Mouse (Mus musculus): ENCODE data around the gene Tbccd1. TPM values are rescaled to one million over a fixed set of nuclear protein-coding genes. Genes with fewer than 3 reads are reported as not detected.

Gene Tbccd1
- polyA plus RNA-seq (2015; fragmentation: Nextera tagmentation; extraction: Ambion mirVana): 23.8 and 28.1 TPM in 2 replicates

DNA sequence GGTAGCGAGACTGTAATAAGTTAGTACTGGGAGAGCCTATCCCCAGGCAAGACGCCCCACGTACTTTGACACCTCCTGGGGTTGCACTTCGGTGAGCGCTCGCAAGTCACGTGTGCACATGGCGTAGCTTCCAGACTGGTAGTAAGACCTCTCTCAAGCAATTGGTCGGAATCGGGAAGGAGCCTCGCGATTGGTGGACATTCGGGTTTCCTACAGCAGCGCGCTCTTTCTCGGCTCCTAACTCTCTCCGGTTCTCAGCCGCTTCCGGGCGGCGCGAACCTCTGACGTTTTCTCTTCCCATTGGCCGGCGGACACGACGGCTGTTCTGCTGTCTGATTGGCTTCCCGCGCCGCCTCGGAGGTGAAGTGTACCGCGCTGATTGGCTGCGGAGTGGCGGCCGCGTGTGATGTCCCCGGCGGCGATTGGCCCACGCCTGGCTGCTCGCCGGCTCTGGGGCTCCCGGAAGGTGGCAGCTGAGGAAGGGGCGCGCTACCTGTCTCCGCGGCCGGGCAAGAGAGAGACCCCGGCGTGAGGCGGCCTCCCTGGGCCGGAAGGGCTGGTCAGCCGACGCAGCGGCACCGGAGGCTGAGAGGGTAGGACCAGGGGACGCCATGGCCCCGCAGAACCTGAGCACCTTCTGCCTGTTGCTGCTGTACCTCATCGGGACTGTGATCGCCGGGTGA, at the start of gene Tbccd1, which contains the start of gene Dnajb11:
Gene Tbccd1, minus strand, starts transcription at position 239 of the 683 bp plus-strand sequence.
Gene Dnajb11, plus strand, starts transcription at position 415 of the 683 bp plus-strand sequence.
- no peaks in the 10 kb centered on the region for H3K9me3 ChIP-seq (replicated peaks)
- peaks cover 14% of the 10 kb centered on the region for H3K4me1 ChIP-seq
- H3K9ac ChIP-seq: peak within 1 kb of the TSS; percentile 93
- peak within 1 kb of the TSS; percentile 79 for H3K27ac ChIP-seq (replicated peaks)
- ATAC-seq (ENCODE audit: insufficient number of reproducible peaks, low FRiP score, low TSS enrichment, low read depth): peak; percentile 99
- H3K27me3 ChIP-seq: no peaks in the 10 kb centered on the region
- peak within 1 kb of the TSS; percentile 99 for H3K4me3 ChIP-seq (replicated peaks)
- H3K4me2 ChIP-seq (replicated peaks): peak within 1 kb of the TSS; percentile 88
- under 1% methylated on average over 62 of the region's 62 CpGs for WGBS
- H3K36me3 ChIP-seq: 0 out of 2 replicates have a peak, but pooled peaks cover 3% of the 10 kb centered on the region

DNA sequence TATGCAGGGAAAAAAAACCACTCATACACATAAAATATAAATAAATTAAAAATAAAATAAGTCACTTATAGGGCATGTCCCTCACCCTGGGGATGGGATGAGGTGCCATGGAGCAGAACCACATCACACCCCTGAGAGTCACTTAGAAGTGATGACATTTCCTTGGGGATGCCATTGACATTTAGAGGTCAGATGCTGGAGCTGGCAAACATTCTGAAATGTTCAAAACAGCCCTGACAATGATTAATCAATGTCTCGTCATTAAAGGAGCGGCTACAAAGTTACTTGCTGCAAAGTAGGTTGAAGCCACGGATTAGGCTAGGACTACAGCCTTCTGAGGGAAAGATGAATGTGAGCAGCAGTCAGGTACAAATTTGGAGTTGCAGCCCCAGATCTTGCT, 43.9 kb upstream of the Tbccd1 start:
- Histone ChIP-seq H3K9ac (no peak overlapping the region), H3K4me1 (no peaks in the 10 kb centered on the region), H3K27ac (replicated peaks) (no peak overlapping the region), H3K36me3 (no peaks in the 10 kb centered on the region), H3K4me2 (replicated peaks) (no peak overlapping the region), H3K4me3 (replicated peaks) (no peak overlapping the region), H3K9me3 (replicated peaks) (no peaks in the 10 kb centered on the region), H3K27me3 (no peaks in the 10 kb centered on the region)
- ATAC-seq (ENCODE audit: insufficient number of reproducible peaks, low FRiP score, low TSS enrichment, low read depth): no peak
- WGBS: 76% methylated on average over 3 of the region's 3 CpGs

GRCm38 (mm10) chr16:22899866-22900570, 42.5 kb upstream of the Tbccd1 start:
- Histone ChIP-seq H3K9me3 (replicated peaks) (no peaks in the 10 kb centered on the region), H3K4me1 (no peaks in the 10 kb centered on the region), H3K36me3 (no peaks in the 10 kb centered on the region), H3K4me2 (replicated peaks) (no peak overlapping the region), H3K9ac (no peak overlapping the region), H3K27me3 (no peaks in the 10 kb centered on the region), H3K4me3 (replicated peaks) (no peak overlapping the region), H3K27ac (replicated peaks) (no peak overlapping the region)
- 81% methylated on average over 10 of the region's 10 CpGs for WGBS
- no peak for ATAC-seq (ENCODE audit: insufficient number of reproducible peaks, low FRiP score, low TSS enrichment, low read depth)

DNA sequence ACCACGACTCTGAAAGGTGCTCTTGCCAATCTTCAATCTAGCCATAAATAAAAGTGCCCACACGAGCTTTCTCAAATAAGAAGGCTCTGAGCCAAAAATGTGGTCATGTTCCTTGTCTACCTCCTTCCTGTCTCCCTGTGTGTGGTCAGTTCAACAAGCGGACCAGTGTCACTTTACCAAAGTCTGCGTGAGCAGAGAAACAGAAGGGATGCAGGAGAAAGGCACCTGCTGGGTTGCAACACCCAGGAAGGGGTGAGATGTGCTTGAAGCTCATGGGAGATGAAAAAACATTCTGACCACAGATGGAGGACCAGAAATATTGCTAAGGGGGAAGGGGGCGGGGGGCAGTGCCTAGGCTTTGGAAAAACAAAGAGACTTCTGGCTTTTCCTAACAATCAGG, 41.9 kb upstream of the Tbccd1 start:
- no peaks in the 10 kb centered on the region for H3K27me3 ChIP-seq
- no peaks in the 10 kb centered on the region for H3K9me3 ChIP-seq (replicated peaks)
- no peaks in the 10 kb centered on the region for H3K36me3 ChIP-seq
- no peak overlapping the region for H3K4me3 ChIP-seq (replicated peaks)
- no peak for ATAC-seq (ENCODE audit: insufficient number of reproducible peaks, low FRiP score, low TSS enrichment, low read depth)
- no peak overlapping the region for H3K27ac ChIP-seq (replicated peaks)
- H3K4me1 ChIP-seq: no peaks in the 10 kb centered on the region
- 50% methylated on average over 5 of the region's 5 CpGs for WGBS
- no peak overlapping the region for H3K4me2 ChIP-seq (replicated peaks)
- H3K9ac ChIP-seq: no peak overlapping the region

GRCm38 (mm10) chr16:22896618-22897017, 39.1 kb upstream of the Tbccd1 start:
- no peaks in the 10 kb centered on the region for H3K36me3 ChIP-seq
- H3K27me3 ChIP-seq: no peaks in the 10 kb centered on the region; the same call in 1 of the 2 replicates
- no peaks in the 10 kb centered on the region for H3K4me1 ChIP-seq
- H3K9ac ChIP-seq: no peak overlapping the region
- H3K27ac ChIP-seq (replicated peaks): no peak overlapping the region
- H3K4me3 ChIP-seq (replicated peaks): no peak overlapping the region
- H3K9me3 ChIP-seq (replicated peaks): no peaks in the 10 kb centered on the region
- 63% methylated on average over 2 of the region's 2 CpGs for WGBS
- H3K4me2 ChIP-seq (replicated peaks): no peak overlapping the region
- ATAC-seq (ENCODE audit: insufficient number of reproducible peaks, low FRiP score, low TSS enrichment, low read depth): no peak

GRCm38 (mm10) chr16:22894095-22894494, 36.6 kb upstream of the Tbccd1 start:
- Histone ChIP-seq H3K4me2 (replicated peaks) (no peak overlapping the region), H3K36me3 (no peaks in the 10 kb centered on the region), H3K27me3 (no peaks in the 10 kb centered on the region; the same call in 1 of the 2 replicates), H3K27ac (replicated peaks) (no peak overlapping the region), H3K9me3 (replicated peaks) (no peaks in the 10 kb centered on the region), H3K9ac (no peak overlapping the region), H3K4me1 (no peaks in the 10 kb centered on the region), H3K4me3 (replicated peaks) (no peak overlapping the region)
- WGBS: 72% methylated on average over 8 of the region's 8 CpGs
- no peak for ATAC-seq (ENCODE audit: insufficient number of reproducible peaks, low FRiP score, low TSS enrichment, low read depth)

- no peak overlapping the region for H3K9ac ChIP-seq
- 87% methylated on average over 8 of the region's 8 CpGs for WGBS
- H3K27ac ChIP-seq (replicated peaks): no peak overlapping the region
- ATAC-seq (ENCODE audit: insufficient number of reproducible peaks, low FRiP score, low TSS enrichment, low read depth): no peak
- no peaks in the 10 kb centered on the region for H3K9me3 ChIP-seq (replicated peaks)
- no peaks in the 10 kb centered on the region for H3K36me3 ChIP-seq
- no peaks in the 10 kb centered on the region for H3K4me1 ChIP-seq
- no peak overlapping the region for H3K4me2 ChIP-seq (replicated peaks)
- H3K27me3 ChIP-seq: no peaks in the 10 kb centered on the region; the same call in none of the 2 replicates
- no peak overlapping the region for H3K4me3 ChIP-seq (replicated peaks)
Observed at GRCm38 (mm10) chr16:22891733-22892154, 34.3 kb upstream of the Tbccd1 start.

- no peaks in the 10 kb centered on the region for H3K4me1 ChIP-seq
- H3K4me2 ChIP-seq (replicated peaks): no peak within 1 kb of the TSS
- H3K4me3 ChIP-seq (replicated peaks): no peak within 1 kb of the TSS
- H3K27ac ChIP-seq (replicated peaks): no peak within 1 kb of the TSS
- H3K27me3 ChIP-seq: no peaks in the 10 kb centered on the region; the same call in none of the 2 replicates
- WGBS: 61% methylated on average over 11 of the region's 11 CpGs
- no peaks in the 10 kb centered on the region for H3K36me3 ChIP-seq
- H3K9ac ChIP-seq: no peak within 1 kb of the TSS
- no peaks in the 10 kb centered on the region for H3K9me3 ChIP-seq (replicated peaks)
- ATAC-seq (ENCODE audit: insufficient number of reproducible peaks, low FRiP score, low TSS enrichment, low read depth): no peak
Observed at GRCm38 (mm10) chr16:22890683-22891510, 33.4 kb upstream of the Tbccd1 start, which contains the start of gene Ahsg. Gene Ahsg, plus strand, starts transcription at chr16:22891277.

- no peak overlapping the region for H3K4me3 ChIP-seq (replicated peaks)
- H3K27ac ChIP-seq (replicated peaks): no peak overlapping the region
- WGBS: 83% methylated on average over 8 of the region's 8 CpGs
- H3K4me1 ChIP-seq: no peaks in the 10 kb centered on the region
- no peak overlapping the region for H3K9ac ChIP-seq
- no peaks in the 10 kb centered on the region; the same call in none of the 2 replicates for H3K27me3 ChIP-seq
- no peaks in the 10 kb centered on the region for H3K36me3 ChIP-seq
- no peak for ATAC-seq (ENCODE audit: insufficient number of reproducible peaks, low FRiP score, low TSS enrichment, low read depth)
- H3K4me2 ChIP-seq (replicated peaks): no peak overlapping the region
- H3K9me3 ChIP-seq (replicated peaks): no peaks in the 10 kb centered on the region
Observed at GRCm38 (mm10) chr16:22889716-22890115, 32.2 kb upstream of the Tbccd1 start.

DNA sequence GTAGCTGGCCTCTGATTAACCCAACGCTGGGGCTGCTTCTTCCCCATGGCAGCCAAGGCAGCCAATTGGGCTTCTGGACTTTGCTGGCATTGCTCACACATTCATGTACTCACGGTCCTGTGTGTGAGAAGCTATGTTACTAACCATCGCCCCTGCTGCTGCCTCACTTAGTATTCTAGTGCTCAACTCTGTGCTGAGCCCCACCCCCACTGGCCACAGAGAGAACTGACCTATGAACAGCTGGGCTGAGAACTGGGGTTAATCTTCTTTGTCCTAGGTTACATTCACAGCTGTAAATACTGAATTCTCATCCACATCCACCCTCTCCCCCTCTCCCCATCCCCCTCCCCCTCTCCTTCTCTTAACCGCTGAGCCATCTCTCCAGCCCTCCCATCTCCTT, 31.4 kb upstream of the Tbccd1 start:
- no peaks in the 10 kb centered on the region for H3K9me3 ChIP-seq (replicated peaks)
- ATAC-seq (ENCODE audit: insufficient number of reproducible peaks, low FRiP score, low TSS enrichment, low read depth): no peak
- no peaks in the 10 kb centered on the region for H3K4me1 ChIP-seq
- H3K4me3 ChIP-seq (replicated peaks): no peak overlapping the region
- no peak overlapping the region for H3K27ac ChIP-seq (replicated peaks)
- 80% methylated on average over 4 of the region's 4 CpGs for WGBS
- no peak overlapping the region for H3K9ac ChIP-seq
- H3K4me2 ChIP-seq (replicated peaks): no peak overlapping the region
- H3K36me3 ChIP-seq: no peaks in the 10 kb centered on the region
- H3K27me3 ChIP-seq: no peaks in the 10 kb centered on the region; the same call in none of the 2 replicates

GRCm38 (mm10) chr16:22886726-22887125, 29.3 kb upstream of the Tbccd1 start:
- 75% methylated on average over 3 of the region's 3 CpGs for WGBS
- Histone ChIP-seq H3K4me3 (replicated peaks) (no peak overlapping the region), H3K9ac (no peak overlapping the region), H3K4me1 (no peaks in the 10 kb centered on the region), H3K27ac (replicated peaks) (no peak overlapping the region), H3K9me3 (replicated peaks) (no peaks in the 10 kb centered on the region), H3K4me2 (replicated peaks) (no peak overlapping the region), H3K27me3 (no peaks in the 10 kb centered on the region; the same call in 1 of the 2 replicates), H3K36me3 (no peaks in the 10 kb centered on the region)
- no peak for ATAC-seq (ENCODE audit: insufficient number of reproducible peaks, low FRiP score, low TSS enrichment, low read depth)
